Mouse (Mus musculus) heart, postnatal 25 days (tissue): ENCODE measurements around the gene Arid1a. TPM values are rescaled to one million over a fixed set of nuclear protein-coding genes. Genes with fewer than 3 reads are reported as not detected.

Experiments
- DNase-seq: peaks from one replicate; pipeline ENCODE4 v3.0.0; 2022; ENCODE audit warnings: low spot score
- intact Hi-C: fragments of 180-260 bp; cut with DNase I; formaldehyde crosslinking; loops from one replicate; pipeline ENCODE4 v1.15.1; 2025
- microRNA-seq: library from miRNA; unstranded; fragments of <30 nt; microRNA quantifications from one replicate; pipeline ENCODE4 v1.2.0, GENCODE M21; 2022
- total RNA-seq, 2 experiments: library from RNA; stranded (reverse); gene quantifications; 2 replicates each; pipeline ENCODE4 v1.2.3; 2021

The Arid1a gene
- total RNA-seq, 2 experiments from 2014 or later: 35.4 to 42.2 TPM

- intact Hi-C loops: no loop called here
- no peak for DNase-seq
These were observed 126.1 kb downstream of the Arid1a start for GRCm38 (mm10) chr4:133630326-133630920.

GRCm38 (mm10) chr4:133629191-133629590 is 127.4 kb downstream of the Arid1a start:
- DNase-seq: no peak
- intact Hi-C loops: no loop called here

Small RNA genes within 50 kb of the gene (microRNA-seq; reads per million reads assigned to microRNA genes)
- not detected for gene Mir7227

Other genes with a start within 250 kb of the Arid1a start
- gene Kdf1, start 237.8 kb downstream of the Arid1a start, total RNA-seq: not detected
- gene Nudc, start 210.8 kb downstream of the Arid1a start, total RNA-seq: 10 to 100 TPM; 66.9 to 67.9 TPM
- gene Nr0b2, start 203.4 kb downstream of the Arid1a start, total RNA-seq: 10 to 100 TPM; 18.1 to 20.0 TPM
- gene Gpatch3, start 182.0 kb downstream of the Arid1a start, total RNA-seq: 1 to 10 TPM; 4.7 to 5.3 TPM
- gene Gpn2, start 172.4 kb downstream of the Arid1a start, total RNA-seq: 1 to 10 TPM; 6.4 to 6.8 TPM
- gene Sfn, start 154.6 kb downstream of the Arid1a start, total RNA-seq: 1 to 10 TPM; 1.5 TPM
- 10 to 100 TPM; 18.7 to 20.1 TPM for gene Zdhhc18, start 106.6 kb downstream of the Arid1a start, total RNA-seq
- 10 to 100 TPM; 10.6 to 11.2 TPM for gene Pigv, start 84.1 kb downstream of the Arid1a start, total RNA-seq
- gene Rps6ka1, start 131.0 kb upstream of the Arid1a start, total RNA-seq: 1 to 10 TPM; 5.4 to 6.3 TPM
- gene Hmgn2, start 211.9 kb upstream of the Arid1a start, total RNA-seq: 100 to 1,000 TPM; 104 to 120 TPM
- gene Dhdds, start 244.1 kb upstream of the Arid1a start, total RNA-seq: 10 to 100 TPM; 26.4 to 30.1 TPM